10 mouse cellular contexts compared by ENCODE assay signal in the genomic region with DNA sequence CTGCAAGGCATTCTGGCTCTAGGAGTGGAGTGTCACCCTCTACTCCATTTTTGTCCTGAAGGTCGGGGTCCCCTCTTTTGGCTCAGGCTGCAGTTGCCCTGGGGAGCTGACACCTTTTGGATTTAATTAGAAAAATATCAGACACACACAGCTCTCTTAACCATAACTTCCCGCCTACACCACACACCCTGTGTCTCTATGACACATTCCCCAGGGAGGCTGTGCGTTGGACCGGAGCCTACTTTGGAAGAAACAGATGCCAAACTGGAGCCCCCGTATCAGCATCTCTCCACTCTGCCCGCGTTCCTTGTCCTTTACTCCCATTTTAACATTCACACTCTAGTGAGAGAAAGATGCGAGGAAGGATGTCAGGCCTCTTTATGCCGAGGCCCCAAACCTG. TPM values are rescaled to one million over a fixed set of nuclear protein-coding genes. Genes with fewer than 3 reads are reported as not detected.
DNase-seq lines count a peak whose midpoint lies in the region; ATAC-seq and TF ChIP-seq lines count a peak whose summit lies in the region.
"Had no signal": no experiment of that assay in that cellular context is flagged by ENCODE, and none has a peak within 500 bp of the region (broad histone marks: within the 10 kb centered on the region; RNA-seq: fewer than 3 reads in every experiment).

No protein-coding gene starts in this region.

- peak overlapping the region; percentile 98 for H3K27ac ChIP-seq in layer of hippocampus, adult 2 months

- TF ChIP-seq CTCF in layer of hippocampus, adult 2 months (conservative IDR thresholded peaks at IDR 0.05), result no peak

- peak overlapping the region; percentile 97 for H3K4me3 ChIP-seq in layer of hippocampus, adult 2 months

- intact Hi-C loops in left cerebral cortex, postnatal 25 days (cut with DNase I), result loop anchor here (5.0 kb wide), 1 partner anchor 141 kb away; no protein-coding TSS in a partner anchor

- peak; percentile 79 for DNase-seq in layer of hippocampus, adult 11-12 months (ENCODE audit: low spot score)
- DNase-seq in layer of hippocampus, postnatal 25 days (ENCODE audit: extremely low spot score in 1 of 2, low spot score in 1 of 2), result no peak
- DNase-seq in layer of hippocampus, adult 2 months (ENCODE audit: low spot score in 2 of 2), result peak; percentile 73 to 87
- peak; percentile 67 to 92 for DNase-seq in left cerebral cortex, postnatal 25 days (ENCODE audit: low spot score in 2 of 2)
- DNase-seq in right cerebral cortex, postnatal 36 days (ENCODE audit: low spot score in 2 of 2), result peak; percentile 69 to 81
- no peak for DNase-seq in kidney, postnatal 10 days
- DNase-seq: adrenal gland, adult 8-10 months; gastrocnemius, postnatal 36 days; lung, postnatal 4 days had no signal

- no peak for ATAC-seq in activated CD4-positive, CD25-positive, alpha-beta regulatory T cell, adult 4 months

RNA-seq across cellular contexts. Expression of a gene that starts 1.9 kb away (rescaled TPM):
- 100 to 1,000 TPM; 185 to 222 TPM for total RNA-seq in layer of hippocampus, postnatal 25 days (2021)
- 100 to 1,000 TPM; 213 to 240 TPM for total RNA-seq in layer of hippocampus, adult 2 months (2021)
- 100 to 1,000 TPM; 138 to 148 TPM for total RNA-seq in left cerebral cortex, postnatal 25 days (2021)
- under 1 TPM in 1 of 2 experiments, not detected in 1; 0.15 TPM for polyA plus RNA-seq in activated CD4-positive, CD25-positive, alpha-beta regulatory T cell, adult 4 months (2017; shearing (Covaris generic))

RNA-seq across cellular contexts. Expression of a gene that starts 24.9 kb away (rescaled TPM):
- total RNA-seq in layer of hippocampus, postnatal 25 days (2021), result 10 to 100 TPM; 57.2 to 61.4 TPM
- total RNA-seq in layer of hippocampus, adult 2 months (2021), result 10 to 100 TPM; 68.6 to 70.9 TPM
- 10 to 100 TPM; 61.3 to 63.3 TPM for total RNA-seq in left cerebral cortex, postnatal 25 days (2021)
- polyA plus RNA-seq in activated CD4-positive, CD25-positive, alpha-beta regulatory T cell, adult 4 months (2017; shearing (Covaris generic)), result 10 to 100 TPM; 10.9 to 12.3 TPM

RNA-seq across cellular contexts. Expression of a gene that starts 33.8 kb away (rescaled TPM):
- total RNA-seq in layer of hippocampus, postnatal 25 days (2021), result 10 to 100 TPM; 53.3 to 60.6 TPM
- 10 to 100 TPM; 61.0 to 62.1 TPM for total RNA-seq in layer of hippocampus, adult 2 months (2021)
- total RNA-seq in left cerebral cortex, postnatal 25 days (2021), result 10 to 100 TPM; 53.9 to 54.7 TPM
- 10 to 100 TPM; 10.6 to 11.2 TPM for polyA plus RNA-seq in activated CD4-positive, CD25-positive, alpha-beta regulatory T cell, adult 4 months (2017; shearing (Covaris generic))

RNA-seq across cellular contexts. Expression of a gene that starts 43.2 kb away (rescaled TPM):
- 100 to 1,000 TPM; 170 to 176 TPM for total RNA-seq in layer of hippocampus, postnatal 25 days (2021)
- 100 to 1,000 TPM; 168 to 178 TPM for total RNA-seq in layer of hippocampus, adult 2 months (2021)
- total RNA-seq in left cerebral cortex, postnatal 25 days (2021), result 100 to 1,000 TPM; 190 to 193 TPM
- polyA plus RNA-seq in activated CD4-positive, CD25-positive, alpha-beta regulatory T cell, adult 4 months (2017; shearing (Covaris generic)), result 10 to 100 TPM; 19.9 to 22.0 TPM

Comparison
In these comparisons a context has a peak if more than half of its experiments do, and no peak if none do; other contexts are left out.
1. DNase-seq: peak in layer of hippocampus, adult 11-12 months (single experiment), layer of hippocampus, adult 2 months (2 of 2), left cerebral cortex, postnatal 25 days (2 of 2) and right cerebral cortex, postnatal 36 days (2 of 2); none in layer of hippocampus, postnatal 25 days (0 of 2) and kidney, postnatal 10 days (single experiment).